Mouse (Mus musculus) inflammation-experienced regulatory T-cells, adult 6 months (primary cell): ENCODE data around the gene Mroh2a. TPM values are rescaled to one million over a fixed set of nuclear protein-coding genes. Genes with fewer than 3 reads are reported as not detected.

Experiments
- ATAC-seq: one replicate; pipeline ENCODE4 v1.8.0; 2017
- polyA plus RNA-seq, 3 experiments: library from polyadenylated mRNA; unstranded; fragments of 100-300 nt; shearing (Covaris generic); gene quantifications; one replicate each; pipeline ENCODE4 v1.2.1; 2017

Mroh2a gene
- polyA plus RNA-seq, 3 experiments from 2014 or later, result 1.9 to 4.4 (median 2.1) TPM

GRCm38 (mm10) chr1:88279111-88280005 lies 52.6 kb downstream of the Mroh2a start:
- no peak for ATAC-seq

DNA sequence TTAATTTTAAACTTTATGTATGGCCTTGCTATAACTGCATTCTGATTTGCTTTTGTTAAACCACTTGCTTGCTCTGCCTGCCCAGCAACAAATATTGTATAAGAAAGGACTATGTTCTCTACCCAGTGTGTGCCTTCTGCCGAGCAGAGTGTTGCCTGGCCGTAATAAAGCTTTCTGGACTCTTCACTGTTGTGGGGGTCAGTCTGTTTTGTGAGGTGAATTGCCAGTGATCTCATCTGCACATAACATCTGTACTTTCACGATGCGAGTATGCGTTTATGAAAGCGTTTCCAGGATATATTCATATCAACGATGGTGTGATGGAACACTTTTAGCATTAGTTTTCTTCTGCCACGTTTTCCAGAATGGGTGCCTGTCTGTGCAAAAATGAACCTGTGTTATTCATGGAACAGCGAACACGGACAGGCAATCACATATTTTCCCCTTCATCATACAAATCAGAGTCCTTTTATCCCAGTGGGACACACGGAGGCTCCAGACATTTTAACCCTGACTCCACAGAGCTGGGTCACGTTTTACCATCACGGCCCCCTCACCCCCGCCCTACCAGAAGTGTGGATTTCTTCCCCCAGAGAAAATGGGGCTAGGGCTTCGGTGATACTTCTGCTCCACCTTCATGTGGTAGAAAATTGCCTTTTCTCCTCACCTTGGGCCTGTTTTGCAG lies 53.4 kb downstream of the Mroh2a start:
- ATAC-seq, result no peak

DNA sequence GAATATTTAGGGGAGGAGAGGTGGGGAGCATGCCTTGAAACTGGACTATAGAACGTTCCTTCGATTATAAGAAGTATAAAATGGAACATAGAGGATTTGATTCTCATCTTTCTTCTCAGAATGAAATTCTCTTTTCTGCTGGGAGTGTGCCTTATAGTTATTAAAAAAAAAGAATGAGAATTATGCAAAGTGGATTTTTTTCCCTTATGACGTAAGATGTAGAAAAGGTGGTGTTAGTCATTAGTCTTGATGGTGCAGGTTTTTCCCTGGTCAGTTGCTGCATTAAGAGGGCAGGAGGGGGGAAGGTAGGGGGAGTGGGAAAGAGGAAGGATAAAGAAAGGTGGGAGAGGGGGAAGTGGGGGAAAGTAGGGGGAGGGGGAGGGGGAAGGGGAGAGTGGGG lies 55.5 kb downstream of the Mroh2a start:
- ATAC-seq, result no peak

GRCm38 (mm10) chr1:88283376-88284227 lies 56.8 kb downstream of the Mroh2a start:
- ATAC-seq, result no peak

DNA sequence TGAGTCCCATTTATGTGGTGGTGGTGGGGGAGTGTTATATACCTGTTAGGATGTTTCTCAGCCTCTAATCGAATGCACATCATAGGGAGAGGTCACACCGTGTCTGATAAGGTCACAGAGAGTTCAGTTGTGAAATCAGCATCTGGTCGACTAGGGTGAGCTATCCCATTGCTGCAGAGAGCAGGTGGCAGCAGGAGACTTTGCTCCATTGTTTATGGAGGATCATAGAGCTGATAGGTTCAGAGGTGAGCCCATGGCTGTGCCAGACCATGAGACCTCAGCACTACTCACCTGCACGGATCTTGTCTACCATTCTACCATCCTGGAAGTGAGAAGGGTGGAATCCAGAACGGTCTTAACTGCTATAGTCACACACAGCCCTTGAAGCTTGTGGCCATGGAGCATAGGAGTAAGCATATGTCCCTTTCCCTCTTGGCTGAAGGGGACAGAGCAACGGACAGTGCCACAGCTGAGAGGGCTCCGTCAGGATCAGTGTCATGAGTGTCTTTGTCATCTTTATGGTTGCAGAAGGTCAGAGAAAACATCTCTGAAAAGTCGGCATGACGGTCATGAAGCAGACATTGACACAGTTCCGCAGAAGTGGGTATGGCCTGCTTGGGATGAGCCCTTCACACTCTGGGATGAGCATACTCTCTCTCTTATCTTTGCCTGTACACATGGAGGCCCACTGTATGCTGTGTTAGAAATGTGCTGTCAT lies 57.6 kb downstream of the Mroh2a start:
- no peak for ATAC-seq

DNA sequence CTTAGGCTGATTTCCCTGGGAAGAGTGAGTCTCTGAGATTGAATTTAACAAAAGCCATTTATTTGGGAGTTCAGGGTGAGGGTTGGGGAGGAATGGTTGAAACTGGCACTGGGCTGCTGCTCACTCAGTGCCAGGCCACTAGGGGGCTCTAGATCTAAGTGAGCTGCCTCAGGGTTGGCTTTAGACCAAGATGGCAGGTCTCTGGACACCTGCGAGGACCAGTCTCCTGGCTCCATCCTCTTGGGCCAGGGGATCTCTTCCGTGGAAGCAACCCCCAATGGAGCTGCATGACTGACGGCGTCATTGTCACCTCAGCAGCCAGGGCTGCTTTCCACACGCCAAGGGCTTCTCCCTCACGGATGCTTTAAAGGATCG lies 58.1 kb downstream of the Mroh2a start:
- no peak for ATAC-seq

DNA sequence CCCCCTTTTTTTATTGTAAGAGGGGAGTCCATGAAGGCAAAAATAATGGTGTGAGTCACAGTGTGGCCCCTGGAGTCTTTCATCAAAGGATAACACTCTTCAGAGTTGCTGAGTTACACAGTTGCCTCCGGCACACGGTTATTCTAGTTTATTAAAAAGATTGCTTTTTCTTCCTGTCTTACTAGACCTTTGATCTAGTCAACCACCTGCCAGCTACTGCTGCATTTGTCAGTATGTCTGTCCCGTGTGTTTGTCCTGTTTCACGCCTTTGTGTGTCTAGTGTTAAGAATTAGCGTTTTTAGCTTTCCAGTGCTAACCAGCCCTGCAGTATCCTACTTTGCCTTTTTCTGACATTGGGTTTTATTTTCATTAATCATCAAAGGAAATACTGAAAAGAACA lies 58.9 kb downstream of the Mroh2a start:
- ATAC-seq, result no peak

DNA sequence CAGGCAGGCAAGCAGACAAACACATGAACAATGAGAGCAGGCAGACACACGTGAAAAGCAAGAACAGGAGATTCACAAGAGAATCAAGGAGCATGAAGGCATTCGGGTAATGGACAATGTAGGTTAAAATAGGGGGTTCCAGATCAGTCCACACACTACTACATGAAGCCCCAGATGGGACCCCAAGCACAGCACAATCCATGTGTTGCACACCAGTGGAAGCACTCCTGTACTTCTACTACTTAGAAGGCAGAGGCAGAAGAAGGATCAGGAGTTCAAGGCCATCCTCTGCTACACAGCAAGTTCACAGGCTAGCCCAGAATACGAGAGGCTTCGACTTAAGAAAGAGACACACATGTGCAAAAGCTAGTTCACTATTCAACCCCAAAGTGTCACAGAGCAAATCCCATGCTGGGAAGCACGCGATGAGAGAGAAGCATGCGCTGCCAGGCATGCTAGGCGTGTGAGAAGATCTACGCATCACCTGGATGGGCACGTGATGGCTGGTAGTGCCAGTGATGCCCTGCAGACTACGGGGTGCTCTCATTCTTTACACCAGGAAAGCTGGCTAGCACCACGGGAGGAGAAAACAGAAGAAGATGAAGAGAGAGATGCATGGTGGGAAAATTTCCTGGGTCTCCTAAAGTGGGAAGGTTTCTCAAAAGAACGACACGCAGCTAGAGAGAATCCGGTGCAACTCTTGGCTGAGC lies 59.5 kb downstream of the Mroh2a start:
- ATAC-seq, result no peak

DNA sequence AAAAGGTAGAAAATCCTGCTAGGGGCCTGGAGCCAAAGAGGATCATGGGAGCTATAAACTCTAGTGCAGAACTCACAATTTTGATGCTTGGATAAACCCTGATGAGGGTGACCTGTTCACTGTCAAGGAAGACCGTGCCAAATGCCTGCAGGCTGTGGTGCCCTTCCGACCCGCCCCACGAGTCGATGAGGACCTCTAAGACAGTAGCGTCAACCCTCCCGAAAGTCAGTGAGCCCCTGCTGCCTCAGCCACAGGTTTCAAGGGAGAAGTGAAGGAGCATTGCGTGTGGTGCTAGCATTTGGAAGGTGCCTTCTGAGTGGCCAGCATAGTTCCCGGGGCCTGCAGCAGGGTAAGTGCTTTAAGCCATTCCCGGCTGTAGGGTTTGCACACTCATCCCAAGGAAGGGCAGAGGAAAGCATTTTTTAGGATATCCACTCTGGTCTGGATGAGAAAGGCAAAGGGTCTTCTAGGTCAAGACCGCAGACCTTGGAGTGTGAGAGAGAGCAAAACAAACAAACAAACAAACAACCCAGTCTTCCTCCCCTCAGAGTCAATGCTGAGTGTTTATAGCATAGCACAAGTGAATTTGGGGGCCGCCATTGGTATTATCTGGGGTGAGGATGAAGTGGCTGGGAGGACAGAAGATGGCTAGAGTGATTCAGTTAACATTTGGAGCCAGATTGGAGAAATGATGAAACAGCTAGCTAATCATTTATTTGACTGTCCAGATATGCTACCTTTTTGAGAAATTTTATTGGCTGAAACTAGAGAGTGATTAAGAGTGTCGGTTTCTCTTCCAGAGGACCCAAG lies 60.3 kb downstream of the Mroh2a start:
- ATAC-seq, result no peak

GRCm38 (mm10) chr1:88287697-88287980 lies 60.9 kb downstream of the Mroh2a start:
- ATAC-seq, result peak; percentile 60

DNA sequence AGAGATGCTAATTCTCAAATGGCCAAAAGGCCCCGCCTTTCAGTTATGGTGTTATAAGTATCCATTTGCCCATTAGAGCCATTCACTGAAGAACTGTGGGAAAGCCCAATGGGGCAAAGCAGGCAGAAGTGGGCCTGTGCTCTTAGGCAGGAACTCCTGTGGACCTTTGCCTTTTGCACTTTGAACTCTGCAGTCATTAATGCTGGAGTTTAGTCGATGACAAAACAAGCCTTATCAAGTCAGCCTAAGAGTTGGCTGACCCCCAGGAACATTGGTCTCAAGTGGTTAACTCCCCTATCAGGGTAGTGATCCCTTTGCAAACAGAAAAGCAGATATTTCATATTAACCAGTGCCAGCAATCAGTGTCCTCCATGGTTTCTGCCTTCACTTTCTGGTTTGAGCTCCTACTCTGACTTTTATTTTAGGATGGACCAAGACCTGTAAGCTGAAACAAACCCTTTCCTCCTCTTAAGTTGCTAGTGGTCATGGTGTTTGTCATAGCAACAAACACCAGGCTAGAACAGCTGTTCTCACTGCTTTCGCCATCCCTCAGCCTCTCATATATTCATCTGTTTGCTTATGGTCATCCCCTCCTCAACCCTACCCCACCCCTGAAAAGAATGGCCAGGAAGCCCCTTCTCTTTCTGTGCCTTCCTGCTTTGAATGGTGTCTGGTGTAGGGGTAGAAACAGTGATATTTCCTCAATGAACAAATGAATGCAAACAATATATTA lies 61.4 kb downstream of the Mroh2a start:
- no peak for ATAC-seq

- ATAC-seq, result no peak
These were observed 62.0 kb downstream of the Mroh2a start for GRCm38 (mm10) chr1:88288789-88289127.

DNA sequence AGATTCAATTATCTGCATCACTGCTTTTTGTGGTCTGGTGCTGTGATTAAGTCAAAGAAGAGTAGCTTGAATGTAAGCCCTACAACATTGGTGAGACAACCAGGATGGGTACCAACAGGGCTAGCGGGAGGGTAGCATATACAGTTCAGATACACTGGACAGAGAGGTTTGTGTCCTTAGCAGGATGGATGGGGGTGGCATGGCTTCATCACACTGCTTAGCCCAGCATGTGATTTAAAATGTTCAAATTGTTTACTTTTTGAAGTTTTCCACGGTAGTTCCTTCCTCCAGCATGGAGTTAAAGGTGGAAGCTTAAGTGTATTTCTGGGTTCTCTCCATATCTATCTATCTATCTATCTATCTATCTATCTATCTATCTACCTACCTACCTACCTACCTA lies 62.4 kb downstream of the Mroh2a start:
- no peak for ATAC-seq

DNA sequence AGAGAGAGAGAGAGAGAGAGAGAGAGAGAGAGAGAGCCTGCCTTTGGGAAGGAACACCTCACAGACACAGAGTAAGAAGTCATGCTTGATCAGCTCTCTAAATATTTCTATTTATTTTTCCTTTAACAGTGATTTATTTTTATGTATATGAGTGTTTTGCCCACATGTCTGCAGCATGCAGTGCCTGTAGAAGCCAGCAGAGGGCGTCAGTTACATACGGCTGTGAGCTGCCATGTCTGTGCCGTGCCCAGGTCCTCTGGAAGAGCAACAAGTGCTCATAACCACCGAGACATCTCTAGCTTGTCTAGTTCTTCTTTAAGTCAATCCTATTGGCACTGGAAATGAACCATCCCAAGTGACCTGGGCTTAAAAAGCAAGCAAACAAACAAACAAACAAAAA lies 63.1 kb downstream of the Mroh2a start:
- ATAC-seq, result no peak

DNA sequence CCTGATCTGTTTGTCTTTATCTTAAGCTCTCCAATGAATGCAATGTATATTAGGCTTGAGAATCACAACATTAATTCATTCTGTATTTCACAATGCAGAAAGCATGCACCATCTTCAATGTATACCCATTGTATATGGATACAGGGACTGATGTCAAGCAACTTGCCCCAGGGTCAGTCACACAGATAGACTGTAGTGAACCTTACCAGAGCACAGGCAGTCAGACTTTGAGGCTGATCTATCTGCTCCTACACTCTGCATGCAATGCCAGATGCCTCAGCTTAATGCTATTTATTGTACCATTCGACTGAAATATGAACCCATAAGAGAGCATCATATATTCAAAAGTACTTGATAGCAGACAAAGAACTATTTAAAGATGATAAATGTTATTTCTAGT lies 63.7 kb downstream of the Mroh2a start:
- ATAC-seq, result no peak

DNA sequence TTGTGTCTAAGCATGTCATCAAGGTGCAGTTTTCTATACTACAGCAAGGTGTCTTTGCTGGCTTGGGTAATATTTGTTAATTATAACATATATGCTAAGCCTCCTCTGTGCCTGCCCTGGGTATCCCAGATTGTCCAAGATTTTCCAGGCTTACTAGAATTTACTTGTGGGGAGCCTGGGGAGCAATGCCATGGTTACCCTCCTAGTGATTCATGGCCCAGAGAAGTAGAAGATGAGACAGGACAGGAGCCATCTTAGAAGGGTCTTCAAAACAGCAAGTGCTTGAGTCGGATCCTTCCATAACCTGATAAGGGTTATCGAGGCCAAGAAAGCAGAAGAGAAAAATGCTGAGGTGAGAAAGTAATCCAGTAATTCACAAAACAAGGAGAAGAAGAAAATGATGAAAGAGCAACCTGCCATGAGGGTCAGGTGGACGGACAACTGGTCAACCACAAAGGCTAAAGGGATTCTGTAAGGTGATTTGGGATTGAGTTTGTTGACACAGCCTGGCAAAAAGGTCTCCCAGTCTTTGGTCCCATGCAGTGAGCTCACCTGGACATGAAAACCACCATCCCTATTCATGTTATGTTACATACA lies 64.7 kb downstream of the Mroh2a start:
- no peak for ATAC-seq

DNA sequence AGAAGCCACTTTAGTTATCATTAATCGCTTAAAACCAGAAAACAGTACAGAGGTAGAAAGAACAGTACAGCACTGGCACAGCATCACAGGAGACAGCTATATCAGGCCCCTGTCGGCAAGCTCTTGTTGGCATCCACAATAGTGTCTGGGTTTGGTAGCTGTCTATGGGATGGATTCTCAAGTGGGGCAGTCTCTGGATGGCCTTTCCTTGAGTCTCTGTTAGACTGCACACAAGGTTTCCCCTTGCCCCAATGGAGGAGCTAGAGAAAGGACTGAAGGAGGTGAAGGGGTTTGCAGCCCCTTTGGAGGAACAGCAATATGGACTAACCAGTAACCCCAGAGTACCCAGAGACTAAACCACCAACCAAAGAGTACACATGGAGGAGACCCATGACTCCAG lies 65.3 kb downstream of the Mroh2a start:
- ATAC-seq, result no peak

DNA sequence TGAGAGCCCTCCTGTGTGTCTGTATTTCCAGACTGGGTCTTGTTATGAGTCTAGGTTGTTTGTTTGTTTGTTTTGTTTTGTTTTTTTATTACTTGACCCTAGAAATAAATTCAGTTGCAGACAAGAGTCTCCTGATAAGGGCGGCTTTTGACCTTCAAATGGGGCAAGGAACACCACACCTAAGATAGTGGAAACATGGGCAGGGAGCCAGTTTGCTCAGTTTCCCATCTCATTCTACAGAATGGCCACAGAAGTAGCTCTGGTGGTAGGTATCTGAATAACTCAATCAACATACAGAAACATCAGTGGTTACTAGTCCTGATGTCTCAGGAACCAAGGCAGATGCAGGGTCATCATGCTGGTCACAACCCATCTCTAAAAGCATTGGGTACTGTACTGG lies 67.9 kb downstream of the Mroh2a start:
- no peak for ATAC-seq

- ATAC-seq, result no peak
These were observed 69.6 kb downstream of the Mroh2a start for GRCm38 (mm10) chr1:88296171-88296920.
